In the genomic region with DNA sequence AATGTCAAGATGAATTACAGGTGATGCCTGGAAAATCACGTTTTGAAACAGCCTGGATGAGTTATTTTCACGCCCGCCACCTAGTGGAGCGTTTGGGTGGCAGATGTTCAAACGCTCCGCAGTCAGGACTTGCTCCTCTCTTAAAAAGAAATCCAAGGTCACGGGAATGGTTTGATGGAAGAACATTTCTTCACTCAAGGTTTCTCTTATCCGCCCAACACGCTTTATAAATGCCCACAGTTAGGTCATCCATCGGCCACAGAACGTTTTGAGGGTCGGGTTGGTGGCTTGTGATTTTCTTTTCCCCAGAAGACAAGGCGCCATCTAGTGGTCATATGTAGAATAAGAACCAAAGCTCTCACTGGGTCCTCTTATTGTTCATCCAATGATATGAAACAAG, we compare ENCODE assay signal across 7 mouse cellular contexts.
DNase-seq lines count a peak whose midpoint lies in the region; ATAC-seq and TF ChIP-seq lines count a peak whose summit lies in the region.

No protein-coding gene starts in this region.

- H3K27me3 ChIP-seq in hindbrain, postnatal 0 days (ENCODE audit: insufficient read depth, low read length): no peaks in the 10 kb centered on the region

- ATAC-seq in activated CD4-positive, CD25-positive, alpha-beta regulatory T cell, adult 4 months: peak; percentile 83
- peak; percentile 78 for ATAC-seq in hindbrain, postnatal 0 days

- H3K4me3 ChIP-seq in hindbrain, postnatal 0 days (ENCODE audit: low read length): peak overlapping the region; percentile 35

- no peak overlapping the region for H3K9ac ChIP-seq in hindbrain, postnatal 0 days (replicated peaks; ENCODE audit: low read length)

- under 1% methylated on average over 13 of the region's 13 CpGs for WGBS in hindbrain, postnatal 0 days

- no peaks in the 10 kb centered on the region; the same call in 1 of the 2 replicates for H3K36me3 ChIP-seq in hindbrain, postnatal 0 days (ENCODE audit: insufficient read depth, low read length)

- DNase-seq in cerebellum, postnatal 36 days: peak; percentile 63 to 78
- DNase-seq in gastrocnemius, adult 18-20 months (ENCODE audit: low spot score): peak; percentile 48
- DNase-seq in hindbrain, postnatal 0 days (ENCODE audit: low spot score): peak; percentile 90
- DNase-seq in left cerebral cortex, adult 18-20 months (ENCODE audit: low spot score in 2 of 2): peak; percentile 65 to 68
- peak; percentile 36 to 46 for DNase-seq in lung, postnatal 4 days
- DNase-seq in right cerebral cortex, adult 2 months (ENCODE audit: low spot score in 2 of 2): peak; percentile 81 to 82

- no peaks in the 10 kb centered on the region for H3K9me3 ChIP-seq in hindbrain, postnatal 0 days (ENCODE audit: low read length)

- peak; percentile 84 for TF ChIP-seq CTCF in hindbrain, postnatal 0 days (IDR thresholded peaks at IDR 0.05; ENCODE audit: low read depth)

- peak overlapping the region; percentile 63 for H3K4me2 ChIP-seq in hindbrain, postnatal 0 days (ENCODE audit: low read depth, low read length)

- H3K27ac ChIP-seq in hindbrain, postnatal 0 days: no peak overlapping the region

- H3K4me1 ChIP-seq in hindbrain, postnatal 0 days (ENCODE audit: insufficient read depth, low read length): no peaks in the 10 kb centered on the region
